Mouse (Mus musculus): ENCODE data around the gene Fhad1.
"Not testable (repeated sequence)": the region's sequence is repeated elsewhere in the genome, so short reads cannot be mapped to it uniquely, and the experiment has no call there.

Fhad1 gene

DNA sequence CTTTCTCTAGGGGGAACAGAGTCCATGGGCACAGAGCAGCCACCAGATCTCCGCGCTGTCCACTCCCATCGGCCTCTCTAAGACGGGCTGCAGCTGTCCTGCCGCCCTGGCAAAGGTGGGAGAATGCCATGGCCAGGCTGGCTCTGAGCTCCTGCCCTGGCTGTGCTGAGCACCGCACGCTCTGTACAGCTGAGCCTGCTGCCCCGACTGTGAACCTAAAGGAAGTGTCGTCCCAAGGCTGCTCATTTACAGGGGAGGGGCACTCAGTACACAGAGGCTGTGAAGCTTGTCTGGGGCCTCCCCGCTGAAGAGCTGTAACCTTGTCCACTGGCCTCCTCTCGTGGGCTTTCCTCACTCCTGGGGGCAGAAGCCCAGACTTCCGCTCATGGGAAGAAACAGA lies 29.6 kb upstream of the Fhad1 start:
- no peak for DNase-seq (ENCODE audit: low read depth in 2 of 2, low spot score in 2 of 2)

DNA sequence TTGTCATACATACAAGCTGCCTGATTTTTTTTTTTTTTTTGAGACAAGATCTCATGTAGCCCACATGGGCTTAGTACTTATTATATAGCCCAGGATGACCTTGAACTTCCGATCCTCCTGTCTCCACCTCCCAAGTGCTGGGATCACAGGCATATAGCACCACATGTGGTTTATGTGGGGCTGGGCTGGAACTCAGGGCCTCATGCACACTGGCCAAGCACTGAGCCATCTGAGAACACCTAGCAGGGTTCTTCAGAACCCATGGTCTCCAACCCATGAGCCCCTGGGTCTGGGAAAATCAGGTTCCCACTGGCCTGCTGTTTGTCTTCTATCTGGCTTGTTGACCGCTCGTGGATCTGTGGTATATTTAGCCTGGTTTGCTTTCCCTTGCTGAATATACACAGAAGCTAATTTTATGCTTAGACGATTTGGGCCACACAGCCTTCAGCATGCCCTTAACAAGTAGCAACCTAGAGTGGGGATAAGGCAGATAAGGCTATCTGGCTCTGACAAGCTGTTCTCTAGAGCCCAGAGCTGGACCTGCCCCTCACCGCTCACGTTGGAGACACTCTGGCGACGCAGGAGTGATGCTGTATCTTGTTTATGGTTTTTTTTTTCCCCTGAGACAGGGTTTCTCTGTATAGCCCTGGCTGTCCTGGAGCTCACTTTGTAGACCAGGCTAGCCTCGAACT lies 24.9 kb upstream of the Fhad1 start:
- DNase-seq (ENCODE audit: low read depth in 2 of 2, low spot score in 2 of 2) = no peak

DNA sequence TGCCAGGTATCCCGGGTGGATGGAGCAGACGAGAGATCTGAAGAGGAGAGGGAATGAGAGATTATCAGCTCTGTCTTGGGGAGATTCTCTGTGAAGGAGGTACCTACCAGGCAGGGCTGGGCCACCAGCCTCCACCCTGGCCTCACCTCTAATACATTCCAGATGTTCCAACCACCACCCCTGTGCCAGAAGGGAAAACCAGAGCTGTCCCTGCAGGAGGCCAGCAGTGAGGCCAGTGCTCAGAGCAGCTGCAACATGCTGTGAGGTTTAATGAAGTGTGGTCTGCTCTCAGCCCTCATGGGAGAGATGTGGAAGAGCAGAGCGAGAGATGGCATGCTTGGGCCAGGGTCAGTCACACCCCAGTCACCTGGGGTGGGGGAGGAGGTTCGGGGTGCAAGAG lies 23.0 kb upstream of the Fhad1 start:
- no peak for DNase-seq (ENCODE audit: low read depth in 2 of 2, low spot score in 2 of 2)

DNA sequence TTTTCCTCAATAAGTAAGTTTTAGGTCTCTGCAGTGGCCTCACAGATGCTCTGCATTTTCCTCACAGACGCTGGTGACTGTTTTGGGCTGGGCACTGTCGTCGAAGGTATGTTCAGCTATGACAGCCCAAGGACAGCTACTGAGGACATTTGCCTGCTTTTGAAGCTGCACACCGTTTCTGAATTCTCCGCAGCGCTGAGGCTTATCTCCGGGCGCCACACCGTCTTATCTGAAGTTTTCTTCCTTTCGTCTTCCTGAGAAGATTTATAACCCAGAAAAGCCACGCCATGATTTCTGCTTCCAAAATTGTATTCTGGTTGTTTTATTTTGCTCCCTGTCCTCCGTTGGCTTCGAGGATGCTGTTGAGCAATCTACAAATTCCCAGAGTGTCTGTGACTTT lies 13.7 kb upstream of the Fhad1 start:
- no peak for DNase-seq (ENCODE audit: low read depth in 2 of 2, low spot score in 2 of 2)

DNA sequence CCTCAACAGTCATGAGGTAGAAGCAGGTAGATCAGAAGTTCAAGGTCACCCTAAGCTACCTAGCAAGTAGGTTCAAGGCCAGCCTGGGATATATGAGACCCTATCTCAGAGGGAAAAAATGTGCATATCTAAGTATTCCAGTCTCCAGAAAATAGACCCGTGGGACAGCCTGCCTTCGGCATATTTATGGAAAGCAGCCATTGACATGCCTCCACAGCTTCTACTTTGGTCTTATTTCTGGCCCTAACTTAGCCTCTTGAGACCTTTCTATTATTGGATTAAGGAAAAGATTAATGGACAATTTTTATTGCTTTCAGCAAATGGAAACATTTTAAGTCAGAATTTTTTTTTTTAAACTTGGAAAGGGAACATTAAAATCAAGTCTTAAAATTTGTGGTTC lies 12.1 kb upstream of the Fhad1 start:
- DNase-seq (ENCODE audit: low read depth in 2 of 2, low spot score in 2 of 2) = no peak

DNA sequence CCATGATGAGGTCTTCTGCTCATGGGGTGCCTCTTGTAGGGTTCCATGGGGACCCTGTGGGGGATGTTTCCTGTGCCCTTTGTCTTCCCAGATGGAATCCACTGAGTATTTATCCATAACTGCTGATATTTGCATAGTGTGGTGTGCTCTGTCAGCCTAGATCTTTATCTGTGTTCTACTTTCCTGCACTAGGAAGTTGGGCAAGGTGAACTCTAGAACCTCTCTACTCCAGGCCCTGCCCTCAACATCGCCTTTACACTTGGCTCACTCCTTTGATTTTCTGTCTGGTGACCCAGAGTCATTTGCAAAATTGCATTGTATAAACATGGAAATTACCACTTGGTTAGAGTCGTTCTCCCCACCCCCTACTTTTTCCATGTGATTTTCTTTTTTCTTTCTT lies 9.7 kb upstream of the Fhad1 start:
- DNase-seq (ENCODE audit: low read depth in 2 of 2, low spot score in 2 of 2) = no peak

DNA sequence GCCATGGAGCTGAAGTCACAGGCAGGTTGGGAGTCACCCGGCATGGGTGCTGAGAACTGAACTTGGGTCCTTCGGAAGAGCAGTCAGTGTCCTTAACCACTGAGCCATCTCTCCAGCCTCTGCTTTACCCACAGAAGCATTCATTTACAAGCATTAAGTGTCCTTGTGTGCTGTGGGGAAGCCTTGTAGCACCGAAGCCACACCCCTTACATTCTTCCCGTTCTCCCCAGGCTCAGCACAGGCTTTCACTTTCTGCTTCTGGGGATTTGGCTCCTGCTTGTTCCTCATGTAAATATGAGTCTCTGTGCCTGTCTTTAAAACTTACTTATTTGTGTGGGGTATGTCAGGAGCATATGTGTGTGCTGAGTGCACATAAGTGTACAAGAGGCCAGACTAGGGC lies 8.3 kb upstream of the Fhad1 start:
- DNase-seq (ENCODE audit: low read depth in 2 of 2, low spot score in 2 of 2) = no peak

DNA sequence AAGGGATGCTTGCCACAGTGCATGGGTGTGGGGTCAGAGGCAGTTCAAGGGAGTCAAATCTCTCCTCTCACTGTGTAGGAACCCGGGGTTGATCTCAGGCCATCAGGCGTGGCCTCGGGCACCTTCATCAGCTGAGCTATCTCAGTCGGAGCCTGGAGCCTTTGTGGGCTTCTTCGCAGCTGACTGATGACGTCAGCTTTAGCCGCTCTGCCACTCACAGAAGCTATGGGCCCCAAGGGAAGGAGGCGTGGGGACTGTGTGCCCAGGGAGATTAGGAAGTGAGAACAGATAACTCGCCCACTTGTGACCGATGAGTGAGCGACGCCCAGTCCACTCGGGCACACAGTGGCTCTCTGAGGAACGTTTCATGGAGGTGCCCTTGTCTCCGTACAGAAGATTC lies 2.8 kb upstream of the Fhad1 start:
- DNase-seq (ENCODE audit: low read depth in 2 of 2, low spot score in 2 of 2) = no peak

DNA sequence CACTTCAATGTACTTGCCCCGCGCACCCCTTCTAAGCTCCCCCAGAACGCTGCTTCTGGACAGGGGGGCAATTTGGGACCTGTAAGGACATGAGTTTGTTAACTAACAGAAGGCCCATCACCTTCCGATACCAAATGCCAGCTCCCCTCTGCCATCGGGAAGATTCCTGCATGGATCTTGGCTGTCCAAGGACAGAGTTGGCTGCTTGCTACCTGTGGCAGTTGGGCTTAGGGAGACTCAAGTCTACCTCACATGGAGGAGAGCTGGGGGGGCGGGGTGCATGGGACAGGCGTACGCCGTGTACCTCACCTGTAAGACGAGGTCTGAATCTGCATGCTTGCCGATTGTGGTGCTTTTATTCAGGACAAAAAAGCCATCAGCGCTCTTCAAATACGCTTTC lies 3.6 kb downstream of the Fhad1 start:
- DNase-seq (ENCODE audit: low read depth in 2 of 2, low spot score in 2 of 2) = no peak

DNA sequence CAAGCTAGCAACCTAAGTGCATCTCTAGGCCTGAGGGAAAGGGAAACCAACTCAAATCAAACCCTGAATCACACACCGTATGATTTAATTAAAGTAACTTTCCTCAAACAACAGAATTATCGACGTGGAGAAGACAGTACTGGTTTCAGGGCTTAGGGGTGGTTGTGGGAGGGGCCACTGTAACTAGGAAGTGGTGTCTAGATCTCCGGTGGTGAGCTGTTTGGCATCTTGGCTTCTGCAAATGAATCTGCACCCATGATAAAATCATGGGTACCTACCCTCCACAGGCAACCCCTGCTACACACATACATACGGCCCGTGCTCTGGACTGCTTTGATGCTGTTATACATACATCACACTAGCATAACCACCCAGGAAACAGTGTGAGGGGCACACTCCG lies 4.4 kb downstream of the Fhad1 start:
- DNase-seq (ENCODE audit: low read depth in 2 of 2, low spot score in 2 of 2) = no peak

DNA sequence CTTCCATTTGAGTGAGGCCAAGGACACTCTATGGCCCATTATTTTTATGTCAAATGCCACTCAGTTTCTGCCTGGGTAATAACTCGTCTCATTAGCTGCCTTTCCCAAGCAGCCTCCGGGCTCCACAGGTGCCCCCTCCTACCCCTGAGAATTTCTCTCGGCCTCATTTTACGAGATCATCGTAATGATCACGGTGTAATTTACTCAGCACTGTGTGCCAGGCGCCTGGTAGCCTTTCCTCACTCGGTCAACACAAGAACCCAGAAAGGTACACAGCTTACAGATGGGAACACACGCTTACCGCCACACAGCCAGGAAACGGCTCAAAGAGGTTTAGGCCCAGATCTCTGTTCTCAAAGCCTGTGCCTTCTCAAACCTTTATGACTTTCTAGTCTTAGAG lies 6.7 kb downstream of the Fhad1 start:
- no peak for DNase-seq (ENCODE audit: low read depth in 2 of 2, low spot score in 2 of 2)

DNA sequence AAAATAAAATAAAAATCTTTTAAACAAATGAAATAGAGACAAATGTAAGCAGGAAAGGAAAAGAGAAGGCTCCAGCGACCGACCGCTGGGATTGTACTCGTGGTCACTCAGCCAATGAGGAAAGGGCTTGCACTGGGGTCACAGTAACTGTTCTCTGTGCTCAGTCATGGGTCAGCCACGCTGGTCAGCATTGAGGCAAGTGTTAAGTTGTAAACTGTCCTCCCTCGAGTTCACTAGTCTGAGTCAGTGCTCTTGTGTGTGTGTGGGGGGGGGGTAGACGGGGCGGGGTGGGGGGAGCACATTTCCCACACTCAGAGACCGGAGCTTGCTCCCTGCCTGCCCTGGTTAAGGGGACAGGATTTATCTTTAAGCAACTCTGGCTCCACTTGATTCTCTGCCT lies 14.3 kb downstream of the Fhad1 start:
- no peak for DNase-seq (ENCODE audit: low read depth in 2 of 2, low spot score in 2 of 2)

DNA sequence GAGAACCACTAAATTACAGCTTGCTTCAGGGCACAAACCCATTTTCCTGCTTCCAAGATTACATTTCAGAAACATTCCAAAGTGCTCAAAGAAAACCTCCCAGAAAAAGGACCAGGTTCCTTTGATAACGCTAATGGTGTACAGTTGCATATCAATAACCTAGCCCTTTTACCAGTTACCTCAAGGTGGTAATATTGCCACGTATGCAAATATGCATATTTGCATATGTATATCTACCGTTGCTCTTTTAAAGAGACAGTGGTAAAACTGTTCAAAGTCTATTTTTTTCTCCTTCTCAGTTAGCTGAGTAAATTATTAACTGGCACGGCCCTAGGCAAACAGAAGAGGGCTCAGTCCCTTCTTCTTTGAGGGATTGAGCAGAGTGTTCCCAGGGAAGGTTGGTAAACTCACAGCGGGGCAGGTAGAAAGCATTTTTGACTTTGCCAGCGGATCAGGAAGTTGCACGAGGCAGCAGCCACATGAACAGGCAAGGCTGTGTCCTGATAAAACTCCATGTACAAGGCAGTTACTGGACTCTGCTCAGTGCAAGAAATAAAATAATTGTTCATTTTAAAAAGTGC lies 15.3 kb downstream of the Fhad1 start:
- no peak for DNase-seq (ENCODE audit: low read depth in 2 of 2, low spot score in 2 of 2)

DNA sequence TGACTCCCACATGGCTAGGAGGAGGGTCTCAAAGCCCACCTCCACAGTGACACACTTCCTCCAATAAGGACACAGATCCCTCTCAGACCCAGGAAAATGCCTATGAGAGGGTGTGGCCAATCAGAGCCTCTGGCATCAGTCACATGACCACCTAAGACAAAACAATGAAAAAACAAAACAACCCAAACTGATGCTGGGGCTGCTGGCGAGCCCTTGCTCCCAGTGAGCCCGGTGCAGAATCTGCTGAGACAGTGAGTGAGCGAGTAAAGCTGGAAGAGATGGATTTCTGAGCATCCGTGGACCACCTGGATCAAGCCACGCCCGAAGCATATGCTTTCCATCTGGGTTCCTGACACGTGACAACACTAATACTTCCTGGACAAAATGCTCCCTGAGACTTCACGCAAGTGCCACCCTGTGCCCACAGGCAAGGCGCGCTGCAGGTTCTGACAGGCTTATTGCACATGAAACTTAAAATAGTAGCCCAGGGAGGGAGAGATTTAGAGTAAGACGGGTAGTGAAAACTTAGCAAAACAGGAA lies 16.5 kb downstream of the Fhad1 start:
- DNase-seq (ENCODE audit: low read depth in 2 of 2, low spot score in 2 of 2) = no peak

DNA sequence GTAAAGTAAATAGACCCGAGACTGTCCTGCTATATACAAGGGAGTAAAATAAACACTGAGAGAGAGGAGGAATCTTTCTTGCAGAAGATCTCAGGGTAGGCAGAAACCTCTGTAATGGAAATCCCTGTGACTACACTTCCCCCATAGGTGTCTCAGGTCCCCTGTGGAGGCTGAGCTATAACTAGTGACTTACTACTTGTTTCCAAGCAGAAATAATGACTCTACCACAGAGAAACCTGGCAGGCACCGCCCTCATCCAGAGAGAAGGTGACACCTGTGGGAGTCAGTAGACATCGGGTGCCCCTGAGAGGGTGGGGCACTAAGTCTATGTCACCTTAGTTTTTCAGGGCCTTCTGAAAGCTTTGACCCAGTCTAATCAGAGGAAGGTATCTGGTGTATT lies 18.0 kb downstream of the Fhad1 start:
- no peak for DNase-seq (ENCODE audit: low read depth in 2 of 2, low spot score in 2 of 2)

DNA sequence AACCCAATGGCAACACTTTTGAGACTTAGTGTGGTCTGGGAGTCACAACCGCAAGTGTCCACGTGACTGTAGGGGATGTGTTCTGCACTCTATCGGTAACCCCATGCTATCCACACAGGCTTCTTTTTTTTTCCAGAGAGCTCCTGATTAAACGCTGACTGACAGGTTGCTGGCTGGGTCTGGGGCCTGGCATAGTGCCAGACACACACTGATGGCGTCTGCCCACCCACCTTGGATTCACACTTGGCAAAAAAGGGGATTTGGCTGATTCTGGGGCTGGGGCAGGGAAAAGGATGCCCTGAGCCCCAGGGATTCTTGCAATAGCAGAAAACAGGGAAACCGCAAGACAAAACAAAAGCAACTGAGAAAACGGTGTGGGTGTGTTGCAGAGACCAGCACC lies 18.8 kb downstream of the Fhad1 start:
- DNase-seq (ENCODE audit: low read depth in 2 of 2, low spot score in 2 of 2) = no peak

DNA sequence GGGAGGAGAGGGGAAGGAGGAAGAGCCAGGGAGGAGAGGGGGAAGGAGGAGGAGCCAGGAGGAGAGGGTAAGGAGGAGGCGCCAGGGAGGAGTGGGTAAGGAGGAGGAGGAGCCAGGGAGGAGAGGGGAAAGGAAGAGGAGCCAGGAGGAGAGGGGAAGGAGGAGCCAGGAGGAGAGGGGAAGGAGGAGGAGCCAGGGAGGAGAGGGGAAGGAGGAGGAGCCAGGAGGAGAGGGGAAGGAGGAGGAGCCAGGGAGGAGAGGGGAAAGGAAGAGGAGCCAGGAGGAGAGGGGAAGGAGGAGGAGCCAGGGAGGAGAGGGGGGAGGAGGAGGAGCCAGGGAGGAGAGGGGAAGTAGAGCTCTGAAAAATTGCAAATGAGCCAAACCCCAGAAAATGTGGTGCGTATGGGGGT lies 20.8 kb downstream of the Fhad1 start:
- DNase-seq (ENCODE audit: low read depth in 2 of 2, low spot score in 2 of 2) = not testable (repeated sequence)

DNA sequence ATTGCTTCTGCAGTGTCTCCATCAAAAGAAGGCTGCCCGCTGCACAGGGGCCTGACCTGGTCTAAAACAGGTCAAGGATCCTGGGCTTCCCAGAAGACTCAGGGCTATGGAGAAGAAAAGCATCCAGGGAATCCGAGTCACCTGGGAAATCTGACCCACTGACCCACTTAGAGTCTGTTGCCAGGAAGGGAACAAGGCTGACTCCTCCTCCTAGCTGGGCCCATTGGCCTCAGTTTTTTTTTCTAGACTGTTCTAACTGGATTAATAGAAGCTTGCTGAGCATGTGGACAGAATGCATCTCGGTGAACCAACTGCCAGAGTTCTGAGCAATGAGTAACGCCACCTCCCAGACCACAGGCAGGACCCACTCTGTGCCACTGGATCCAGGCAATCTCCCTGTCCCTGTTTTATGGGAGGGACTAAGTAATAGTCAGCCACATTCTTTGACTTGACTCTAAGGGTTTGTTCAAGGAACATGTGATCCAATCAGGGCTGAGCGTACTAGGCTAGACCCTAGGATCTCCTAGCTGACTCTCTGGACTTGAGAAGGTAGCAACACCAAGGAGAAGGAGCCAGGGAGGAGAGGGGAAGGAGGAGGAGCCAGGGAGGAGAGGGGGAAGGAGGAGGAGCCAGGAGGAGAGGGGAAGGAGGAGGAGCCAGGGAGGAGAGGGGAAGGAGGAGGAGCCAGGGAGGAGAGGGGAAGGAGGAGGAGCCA lies 21.4 kb downstream of the Fhad1 start:
- no peak for DNase-seq (ENCODE audit: low read depth in 2 of 2, low spot score in 2 of 2)

DNA sequence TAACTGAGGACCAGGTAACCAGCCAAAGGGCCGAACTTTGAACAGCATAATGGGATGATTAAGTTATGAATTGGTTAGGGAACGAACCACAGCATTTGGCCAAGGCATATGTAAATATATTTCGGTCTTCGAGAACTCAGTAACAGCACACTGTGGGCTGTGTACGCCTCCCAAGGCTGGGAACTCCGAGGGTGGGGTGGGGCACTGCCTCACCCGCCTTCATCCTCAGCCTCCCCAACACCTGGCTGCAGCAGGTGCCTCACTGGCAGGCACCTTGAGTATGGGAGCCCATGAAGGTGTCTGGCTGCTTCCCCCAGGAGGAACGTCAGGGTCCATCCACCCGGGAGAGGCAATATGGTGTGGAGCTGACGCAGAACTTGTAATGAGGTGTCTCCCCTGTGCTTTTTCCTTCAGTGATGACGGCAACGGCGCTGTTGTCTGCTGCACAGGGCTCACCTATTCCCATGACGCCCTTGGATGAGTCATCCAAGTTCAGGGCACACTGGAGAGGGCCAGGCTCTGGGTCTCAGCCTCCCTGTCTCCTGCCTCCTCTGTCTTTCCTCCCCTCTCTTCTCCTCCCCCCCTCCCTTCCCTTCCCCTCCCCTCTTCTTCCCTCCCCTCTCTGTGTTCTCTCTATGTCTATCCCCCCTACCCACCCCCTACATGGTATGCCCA lies 22.2 kb downstream of the Fhad1 start:
- DNase-seq (ENCODE audit: low read depth in 2 of 2, low spot score in 2 of 2) = no peak

DNA sequence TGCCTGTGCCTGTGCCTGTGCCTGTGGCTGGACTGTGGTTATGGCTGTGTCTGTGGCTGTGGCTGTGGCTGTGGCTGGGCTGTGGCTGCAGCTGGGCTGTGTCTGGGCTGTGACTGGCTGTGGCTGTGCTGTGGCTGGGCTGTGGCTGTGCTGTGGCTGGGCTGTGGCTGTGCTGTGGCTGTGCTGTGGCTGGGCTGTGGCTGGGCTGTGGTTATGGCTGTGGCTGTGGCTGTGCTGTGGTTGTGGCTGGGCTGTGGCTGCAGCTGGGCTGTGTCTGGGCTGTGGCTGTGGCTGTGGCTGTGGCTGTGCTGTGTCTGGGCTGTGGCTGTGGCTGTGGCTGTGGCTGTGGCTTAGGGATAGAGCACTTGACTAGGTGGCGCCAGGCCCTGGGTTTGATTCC lies 26.7 kb downstream of the Fhad1 start:
- no peak for DNase-seq (ENCODE audit: low read depth in 2 of 2, low spot score in 2 of 2)

DNA sequence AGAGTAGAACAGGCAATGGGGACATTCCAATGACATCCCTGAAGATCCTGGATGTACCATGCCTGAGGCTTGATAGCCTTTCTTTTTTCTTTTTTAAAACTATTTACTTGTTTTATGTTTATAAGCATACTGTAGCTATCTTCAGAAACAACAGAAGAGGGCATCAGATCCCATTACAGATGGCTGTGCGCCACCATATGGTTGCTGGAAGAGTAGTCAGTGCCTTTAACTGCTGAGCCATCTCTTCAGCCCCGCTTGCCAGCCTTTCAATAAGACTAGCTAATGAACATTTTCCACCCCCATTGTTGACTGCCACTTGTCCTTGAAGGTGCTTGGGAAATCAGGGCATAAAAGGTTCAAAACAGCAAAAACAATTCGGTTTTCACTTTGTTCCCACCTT lies 31.2 kb downstream of the Fhad1 start:
- no peak for DNase-seq (ENCODE audit: low read depth in 2 of 2, low spot score in 2 of 2)

DNA sequence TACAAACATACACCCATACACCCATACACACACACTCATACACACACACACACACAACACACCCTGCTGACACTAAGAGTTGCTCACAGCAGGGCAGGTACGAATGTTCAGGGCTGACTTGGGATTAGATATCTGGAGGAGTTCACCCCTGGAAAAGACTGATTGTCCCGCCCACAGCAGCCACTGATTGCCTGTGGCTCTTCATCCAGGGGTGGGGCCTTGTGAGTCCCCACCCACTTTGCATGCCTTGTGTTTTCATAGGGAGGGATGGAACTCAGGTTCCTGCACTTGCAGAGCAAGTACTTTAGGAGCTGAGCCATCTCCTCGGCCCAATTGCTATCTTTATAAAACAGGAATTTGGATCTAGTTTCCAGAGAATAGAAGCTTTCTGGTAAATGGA lies 33.4 kb downstream of the Fhad1 start:
- no peak for DNase-seq (ENCODE audit: low read depth in 2 of 2, low spot score in 2 of 2)

All from CD8-positive naive resting alpha-beta T cell, adult 2 months (primary cell).